Mouse (Mus musculus) embryonic facial prominence, embryonic 13.5 days (tissue): ENCODE data around the gene Rbm10. TPM values are rescaled to one million over a fixed set of nuclear protein-coding genes. Genes with fewer than 3 reads are reported as not detected.

Source experiments
- polyA plus RNA-seq: library from polyadenylated mRNA; unstranded; fragments of >200 nt; fragmentation: Nextera tagmentation; extraction: Ambion mirVana; gene quantifications from 2 replicates; pipeline ENCODE4 v1.2.1, GENCODE M21; 2015

The Rbm10 gene
- polyA plus RNA-seq, 1 experiment from 2014 or later, result 70.1 TPM

Other genes with a start within 250 kb of the Rbm10 start
- gene Jade3, start 191.8 kb upstream of the Rbm10 start, polyA plus RNA-seq, result 6.1 and 6.2 TPM in 2 replicates
- 0.17 and 2.2 TPM in 2 replicates for gene Rgn, start 67.7 kb upstream of the Rbm10 start, polyA plus RNA-seq
- 224 TPM in 2 replicates for gene Ndufb11, start 116 bp downstream of the Rbm10 start, polyA plus RNA-seq
- gene Uba1, start 40.8 kb downstream of the Rbm10 start, polyA plus RNA-seq, result 201 and 219 TPM in 2 replicates
- gene Cdk16, start 70.5 kb downstream of the Rbm10 start, polyA plus RNA-seq, result 111 and 127 TPM in 2 replicates
- 57.5 and 59.9 TPM in 2 replicates for gene Usp11, start 86.4 kb downstream of the Rbm10 start, polyA plus RNA-seq
- 118 and 122 TPM in 2 replicates for gene Araf, start 180.3 kb downstream of the Rbm10 start, polyA plus RNA-seq